Comparison of ENCODE assay signal across 12 mouse cellular contexts in genomic region chr1:155088847-155089603, GRCm38 (mm10). TPM values are rescaled to one million over a fixed set of nuclear protein-coding genes. Genes with fewer than 3 reads are reported as not detected.
DNase-seq lines count a peak whose midpoint lies in the region; ATAC-seq and TF ChIP-seq lines count a peak whose summit lies in the region.
"Had no signal": no experiment of that assay in that cellular context is flagged by ENCODE, and none has a peak within 500 bp of the region (broad histone marks: within the 10 kb centered on the region; RNA-seq: fewer than 3 reads in every experiment).

No protein-coding gene starts in this region.

- H3K79me2 ChIP-seq in myocyte (ENCODE audit: control insufficient read depth, insufficient read depth): no peaks in the 10 kb centered on the region

- DNase-seq in layer of hippocampus, adult 2 months (ENCODE audit: low spot score in 2 of 2): no peak
- DNase-seq in layer of hippocampus, adult 9-11 months: no peak
- DNase-seq in MN1 (ENCODE audit: low spot score): peak; percentile 57
- DNase-seq in spleen, postnatal 4 days (ENCODE audit: low spot score in 2 of 2): no peak
- DNase-seq in B cell, adult 2 months: no peak
- DNase-seq: adrenal gland, postnatal 25 days; cerebellum, adult 18-20 months; gastrocnemius, postnatal 36 days had no signal

- H3K4me1 ChIP-seq in embryonic facial prominence, embryonic 12.5 days: peaks cover 68% of the 10 kb centered on the region

- H3K9ac ChIP-seq in embryonic facial prominence, embryonic 12.5 days: no peak overlapping the region
- H3K9ac ChIP-seq: hindbrain, embryonic 12.5 days; liver, embryonic 14.5 days had no signal

- ATAC-seq in embryonic facial prominence, embryonic 12.5 days (ENCODE audit: insufficient number of reproducible peaks, insufficient read depth, low FRiP score, low TSS enrichment): no peak

- peak overlapping the region; percentile 51; the same call in 1 of the 2 replicates for H3K27ac ChIP-seq in layer of hippocampus, adult 2 months
- peak overlapping the region; percentile 66 for H3K27ac ChIP-seq in embryonic facial prominence, embryonic 12.5 days
- H3K27ac ChIP-seq: hindbrain, embryonic 12.5 days; liver, embryonic 14.5 days had no signal

- WGBS in embryonic facial prominence, embryonic 12.5 days: 52% methylated on average over 16 of the region's 16 CpGs

- no peaks in the 10 kb centered on the region for H3K27me3 ChIP-seq in embryonic facial prominence, embryonic 12.5 days
- H3K27me3 ChIP-seq in myocyte (ENCODE audit: control insufficient read depth, insufficient read depth, insufficient read length): no peaks in the 10 kb centered on the region
- H3K27me3 ChIP-seq: hindbrain, embryonic 12.5 days had no signal

- H3K4me2 ChIP-seq in embryonic facial prominence, embryonic 12.5 days (replicated peaks): no peak overlapping the region
- peak overlapping the region; percentile 31 for H3K4me2 ChIP-seq in myocyte (ENCODE audit: low read depth)
- H3K4me2 ChIP-seq: hindbrain, embryonic 12.5 days had no signal

- no peaks in the 10 kb centered on the region for H3K9me3 ChIP-seq in embryonic facial prominence, embryonic 12.5 days
- H3K9me3 ChIP-seq: hindbrain, embryonic 12.5 days had no signal

- H3ac ChIP-seq in myocyte (ENCODE audit: control insufficient read depth, insufficient read length): no peak overlapping the region

- no peak overlapping the region for H3K4me3 ChIP-seq in layer of hippocampus, adult 2 months
- H3K4me3 ChIP-seq in embryonic facial prominence, embryonic 12.5 days: no peak overlapping the region
- no peak overlapping the region for H3K4me3 ChIP-seq in myocyte
- H3K4me3 ChIP-seq: hindbrain, embryonic 12.5 days had no signal

- no peak for TF ChIP-seq POLR2A in myocyte (IDR thresholded peaks at IDR 0.05; ENCODE audit: insufficient read length, low read depth)

- H3K36me3 ChIP-seq in embryonic facial prominence, embryonic 12.5 days: no peaks in the 10 kb centered on the region
- no peaks in the 10 kb centered on the region for H3K36me3 ChIP-seq in myocyte (ENCODE audit: control insufficient read depth, insufficient read depth)
- H3K36me3 ChIP-seq: hindbrain, embryonic 12.5 days had no signal

- TF ChIP-seq CTCF in layer of hippocampus, adult 2 months (conservative IDR thresholded peaks at IDR 0.05): no peak

TF ChIP-seq in myocyte, 11 proteins besides CTCF, POLR2A, EP300 and RAD21:
- no peak for TF ChIP-seq MYOG (IDR thresholded peaks at IDR 0.05; ENCODE audit: control insufficient read depth in 1 of 3, insufficient read depth in 1 of 3, insufficient read length in 2 of 3, low read depth in 2 of 3)

RNA-seq across cellular contexts. Expression of gene Ier5, which starts 10.4 kb away (rescaled TPM):
- total RNA-seq in layer of hippocampus, adult 2 months (2021): 10 to 100 TPM; 26.5 to 28.1 TPM
- 17.3 and 19.9 TPM in 2 replicates for polyA plus RNA-seq in embryonic facial prominence, embryonic 12.5 days (2016; fragmentation: Nextera tagmentation; extraction: Ambion mirVana)
- polyA plus RNA-seq in myocyte (2012; fragmentation: generic; extraction: Trizol): 21.1 TPM

RNA-seq across cellular contexts. Expression of gene Mr1, which starts 57.6 kb away (rescaled TPM):
- total RNA-seq in layer of hippocampus, adult 2 months (2021): 1 to 10 TPM; 3.2 to 3.3 TPM
- polyA plus RNA-seq in embryonic facial prominence, embryonic 12.5 days (2016; fragmentation: Nextera tagmentation; extraction: Ambion mirVana): 4.6 and 6.2 TPM in 2 replicates
- 3.9 TPM for polyA plus RNA-seq in myocyte (2012; fragmentation: generic; extraction: Trizol)
